Mouse (Mus musculus): ENCODE data around the gene Slc9a3.

The Slc9a3 gene

DNA sequence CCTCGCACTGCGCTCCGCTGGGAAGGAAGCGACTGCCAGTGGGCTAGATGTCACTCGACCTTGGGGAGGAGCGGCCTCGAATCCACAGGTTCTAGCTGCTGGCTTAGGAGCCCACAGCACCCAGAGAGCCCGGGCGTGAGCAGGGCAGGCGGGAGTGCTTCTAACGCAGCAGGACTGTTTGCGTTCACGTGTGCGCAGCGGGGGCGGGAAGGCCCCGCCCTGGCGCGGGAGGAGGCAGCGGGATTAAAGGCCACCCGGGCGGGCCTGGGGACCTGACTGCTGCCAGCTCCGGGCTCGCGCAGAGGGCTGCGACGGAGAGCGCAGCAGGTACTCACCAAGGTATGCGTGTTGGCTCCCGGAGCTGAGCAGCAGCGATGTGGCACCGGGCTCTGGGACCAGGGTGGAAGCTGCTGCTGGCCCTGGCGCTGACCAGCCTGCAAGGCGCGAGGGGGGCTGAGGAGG, at the start of gene Slc9a3:
Slc9a3 (plus strand) TSS at position 317 of the 462 bp plus-strand sequence.
- DNase-seq (ENCODE audit: low spot score in 2 of 2) = no peak

DNA sequence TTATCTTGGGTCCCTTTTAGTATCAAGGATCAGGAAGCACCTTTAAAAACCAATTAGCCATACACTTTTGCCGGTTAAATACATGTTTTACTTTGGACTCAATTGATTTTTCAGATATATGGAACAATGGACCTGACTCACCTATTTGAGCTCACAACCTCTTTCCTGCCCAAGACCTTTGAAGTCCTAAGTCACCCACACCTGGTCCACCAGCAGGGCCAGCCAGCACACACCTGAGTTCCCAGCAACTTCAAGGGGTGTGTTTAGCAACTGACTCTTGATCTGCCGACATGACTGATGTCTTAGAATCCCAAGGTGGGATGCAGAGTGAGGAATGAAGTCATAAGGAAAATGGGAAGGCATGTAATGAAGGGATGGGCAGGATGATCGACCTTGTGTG, 49.5 kb upstream of the Slc9a3 start:
- DNase-seq (ENCODE audit: low spot score in 2 of 2) = no peak

DNA sequence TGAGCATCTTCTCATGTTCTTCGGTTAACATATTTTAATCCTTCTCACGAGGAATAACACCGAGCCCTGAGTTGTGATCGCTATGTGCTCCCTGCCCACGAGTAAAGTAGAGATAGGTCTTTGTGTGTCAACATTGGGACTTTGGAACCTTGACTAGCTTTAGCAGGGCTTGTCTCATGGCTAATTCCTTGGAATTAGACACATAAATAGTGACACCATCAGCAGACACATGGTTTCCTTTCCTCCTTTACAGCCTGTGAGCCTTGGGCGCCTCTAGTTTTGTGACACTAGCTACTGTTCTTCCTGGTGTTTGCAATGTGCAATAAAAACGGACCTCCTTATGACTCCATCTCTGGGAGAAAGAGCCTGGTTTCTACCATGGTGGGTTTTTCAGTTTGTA, 47.9 kb upstream of the Slc9a3 start:
- no peak for DNase-seq (ENCODE audit: low spot score in 2 of 2)

DNA sequence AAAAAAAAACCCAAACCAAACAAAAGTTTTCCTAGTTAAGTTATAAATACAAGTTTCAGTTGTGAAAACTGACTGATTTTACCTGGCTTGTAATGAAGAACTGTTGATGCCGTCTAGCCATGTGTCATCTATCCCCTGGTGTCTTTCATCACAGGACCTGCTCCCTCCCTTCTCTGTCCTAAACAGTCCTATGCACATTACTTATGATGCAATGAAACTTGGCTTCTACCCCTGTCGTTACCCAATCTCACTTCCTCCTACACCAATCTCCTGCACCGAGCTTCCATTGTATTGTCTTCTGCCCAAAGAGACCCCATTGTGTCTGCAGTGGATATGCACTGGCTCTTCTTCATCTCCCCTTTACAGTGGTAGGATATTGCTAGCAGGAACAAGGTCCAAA, 31.0 kb upstream of the Slc9a3 start:
- no peak for DNase-seq (ENCODE audit: low spot score in 2 of 2)

DNA sequence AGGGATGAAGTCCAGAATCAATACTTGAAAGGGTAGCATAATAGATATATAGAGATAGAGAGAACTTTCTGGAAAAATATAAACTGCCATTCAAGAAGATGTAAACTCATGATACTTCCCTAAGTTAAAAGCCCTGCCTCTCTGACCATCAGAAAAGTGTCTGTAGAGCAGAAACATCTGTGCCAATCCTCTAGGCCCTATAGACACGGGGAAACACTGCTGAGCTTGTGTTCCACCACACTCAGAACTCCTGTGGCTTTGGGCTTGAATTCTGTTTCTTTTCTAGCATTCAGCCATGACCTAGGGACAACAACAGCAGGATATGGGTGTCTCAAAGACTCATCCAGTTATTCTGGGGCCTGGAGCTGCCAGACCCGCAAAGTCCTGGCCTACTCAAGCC, 25.3 kb upstream of the Slc9a3 start:
- no peak for DNase-seq (ENCODE audit: low spot score in 2 of 2)

DNA sequence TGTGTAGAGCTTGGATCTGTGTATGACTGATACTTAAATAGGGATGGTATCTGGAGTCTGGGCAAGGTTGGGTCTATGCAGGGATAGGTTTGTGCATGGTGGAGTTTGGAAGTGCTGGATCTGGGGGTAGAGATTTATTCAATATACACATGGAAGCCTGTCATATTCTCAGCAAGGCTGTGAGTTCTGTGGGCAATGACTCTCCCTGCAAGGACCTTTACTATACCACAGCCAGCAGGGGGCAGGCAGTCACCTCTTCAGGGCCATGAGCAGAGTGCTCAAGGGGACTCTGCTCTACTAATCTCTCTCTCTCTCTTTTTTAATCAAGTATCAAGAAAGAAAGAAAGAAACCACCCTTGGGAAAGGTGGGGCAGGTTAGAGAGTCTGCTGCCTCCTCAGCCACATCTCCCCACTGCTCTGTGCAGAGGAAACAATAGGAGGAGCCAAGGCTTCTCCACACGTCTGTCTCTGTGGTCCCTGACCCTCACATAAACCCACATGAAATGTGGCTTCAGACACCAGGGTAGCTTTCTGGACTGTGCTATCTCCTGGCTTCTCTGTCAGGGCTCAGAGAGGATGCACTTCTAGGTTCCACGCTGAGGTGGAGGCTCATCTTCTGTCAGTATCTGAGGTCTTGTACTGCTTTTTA, 24.4 kb upstream of the Slc9a3 start:
- DNase-seq (ENCODE audit: low spot score in 2 of 2) = peak in 1 of 2 experiments; percentile 33

- no peak for DNase-seq (ENCODE audit: low spot score in 2 of 2)
Observed at GRCm38 (mm10) chr13:74098913-74099312, 22.3 kb upstream of the Slc9a3 start.

DNA sequence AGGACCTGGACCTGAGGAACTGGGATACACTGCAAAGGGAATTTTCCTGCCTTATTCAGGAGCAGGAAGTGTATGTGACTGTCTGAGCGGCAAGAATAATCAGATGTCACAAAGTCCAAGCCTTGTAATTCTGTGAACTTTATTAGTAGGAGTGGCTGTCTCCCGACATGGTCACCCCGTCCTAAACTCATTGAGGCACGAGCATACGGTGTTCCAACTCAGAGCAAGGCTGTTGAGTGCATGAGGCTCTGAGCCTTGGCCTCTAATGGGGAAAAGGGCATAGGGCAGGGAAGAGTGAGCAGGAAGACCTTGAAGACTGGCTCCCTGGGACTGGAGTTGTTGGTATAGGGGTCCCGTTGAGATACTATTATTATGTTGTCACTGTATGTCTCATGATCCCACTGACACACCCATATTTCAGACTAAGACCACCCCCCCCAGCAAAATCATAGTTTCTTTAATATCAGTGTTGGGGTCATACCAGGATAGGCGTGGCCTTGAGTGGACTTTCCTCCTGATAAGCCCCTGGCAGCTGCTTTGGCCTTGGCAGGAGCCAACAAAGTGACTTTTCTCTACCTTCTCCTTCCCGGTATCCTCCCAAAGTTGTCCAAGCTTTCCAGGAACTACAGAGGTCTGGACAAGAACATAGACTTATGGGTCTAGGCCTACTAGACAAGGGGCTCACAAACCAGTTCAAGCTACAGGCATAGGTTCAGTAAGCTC, 19.0 kb upstream of the Slc9a3 start:
- no peak for DNase-seq (ENCODE audit: low spot score in 2 of 2)

GRCm38 (mm10) chr13:74102831-74103582, 18.2 kb upstream of the Slc9a3 start:
- DNase-seq (ENCODE audit: low spot score in 2 of 2) = no peak

DNA sequence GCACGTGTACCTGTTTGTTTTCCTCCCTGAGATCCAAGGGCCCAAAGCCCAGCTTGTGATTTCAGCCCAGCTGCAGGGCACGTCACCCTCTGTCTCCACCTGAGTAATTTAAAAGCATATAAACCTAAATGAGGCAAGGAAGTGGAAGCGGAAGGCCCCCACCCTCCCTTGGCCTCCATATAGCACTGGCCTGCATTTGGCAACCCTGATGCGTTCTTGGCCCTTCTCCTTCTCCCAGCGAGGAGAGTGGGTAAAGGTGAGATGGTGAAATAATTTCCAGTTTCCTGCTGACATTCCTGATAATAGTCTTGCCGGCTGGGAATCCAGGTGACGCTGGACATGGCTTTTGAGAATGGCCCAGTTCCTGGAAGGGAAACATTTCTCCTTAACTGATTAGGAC, 16.8 kb upstream of the Slc9a3 start:
- DNase-seq (ENCODE audit: low spot score in 2 of 2) = no peak

DNA sequence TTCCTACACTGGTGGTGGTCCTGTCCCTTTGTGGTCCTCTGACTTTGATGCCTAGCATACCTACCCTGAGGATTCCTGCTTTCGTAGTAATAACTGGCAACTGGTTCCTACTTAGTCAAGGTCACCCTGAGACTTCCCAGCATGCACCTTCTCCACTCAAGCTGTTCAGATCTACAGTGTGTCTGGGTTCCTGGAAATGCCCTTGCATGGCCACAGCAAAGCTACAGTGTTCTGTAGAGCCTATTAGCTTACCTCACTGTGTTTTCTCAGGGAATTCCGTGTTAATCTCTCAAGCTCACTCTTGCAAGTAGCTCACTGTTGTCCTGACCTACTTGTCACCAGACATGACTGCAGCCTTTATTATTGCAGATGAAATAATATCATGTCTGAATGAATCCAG, 13.8 kb upstream of the Slc9a3 start:
- DNase-seq (ENCODE audit: low spot score in 2 of 2) = no peak

- no peak for DNase-seq (ENCODE audit: low spot score in 2 of 2)
Observed at GRCm38 (mm10) chr13:74112593-74112992, 8.7 kb upstream of the Slc9a3 start.

DNA sequence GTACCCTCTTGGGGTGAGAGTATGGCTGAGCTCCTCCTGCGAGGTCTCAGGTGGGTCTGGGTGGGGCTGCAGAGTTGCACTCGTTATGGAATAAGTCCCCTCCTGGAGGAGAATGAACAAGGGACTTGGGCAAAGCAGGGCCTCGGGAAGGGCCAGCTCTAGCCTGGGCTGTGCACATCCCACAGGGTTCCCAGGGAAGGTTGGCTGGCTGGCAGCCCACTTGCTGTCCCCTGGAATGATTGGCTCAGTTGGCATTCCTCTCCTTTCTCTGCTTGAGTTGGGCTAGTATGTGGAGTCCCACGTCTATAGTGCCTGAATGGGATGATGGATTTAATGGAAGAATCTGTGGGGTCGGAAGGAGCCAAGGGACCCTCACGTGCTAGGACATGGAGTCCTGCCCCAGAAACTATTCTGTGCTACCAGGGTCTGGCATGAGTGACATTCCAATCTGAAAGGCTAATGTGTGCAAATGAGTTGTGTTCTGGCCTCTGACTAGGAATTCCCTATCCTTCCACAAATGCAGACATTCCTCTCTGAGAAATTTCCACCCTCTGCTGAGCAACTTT, 7.5 kb upstream of the Slc9a3 start:
- no peak for DNase-seq (ENCODE audit: low spot score in 2 of 2)

GRCm38 (mm10) chr13:74121795-74122330, 606 bp downstream of the Slc9a3 start:
- no peak for DNase-seq (ENCODE audit: low spot score in 2 of 2)

DNA sequence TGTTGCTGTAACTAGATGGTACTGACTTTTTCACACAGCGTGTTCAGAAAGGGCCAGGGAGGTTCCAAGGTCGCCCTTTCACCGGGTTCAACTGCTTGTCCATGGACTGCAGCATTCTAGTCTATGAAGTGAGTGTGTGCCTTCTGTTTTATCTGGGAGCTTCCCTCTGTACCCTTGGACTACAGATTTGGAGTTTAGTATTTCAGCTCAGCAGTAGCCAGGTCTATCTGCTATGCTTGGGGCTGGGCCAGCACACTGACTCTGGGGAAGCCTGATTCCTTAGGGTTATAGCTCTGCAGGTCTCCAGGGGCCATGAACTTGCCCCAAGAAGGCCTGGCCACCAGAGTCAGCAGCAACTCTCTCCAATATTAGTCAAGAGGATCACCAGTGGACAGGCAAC, 1.4 kb downstream of the Slc9a3 start:
- no peak for DNase-seq (ENCODE audit: low spot score in 2 of 2)

GRCm38 (mm10) chr13:74127571-74127970, 6.3 kb downstream of the Slc9a3 start:
- no peak for DNase-seq (ENCODE audit: low spot score in 2 of 2)

DNA sequence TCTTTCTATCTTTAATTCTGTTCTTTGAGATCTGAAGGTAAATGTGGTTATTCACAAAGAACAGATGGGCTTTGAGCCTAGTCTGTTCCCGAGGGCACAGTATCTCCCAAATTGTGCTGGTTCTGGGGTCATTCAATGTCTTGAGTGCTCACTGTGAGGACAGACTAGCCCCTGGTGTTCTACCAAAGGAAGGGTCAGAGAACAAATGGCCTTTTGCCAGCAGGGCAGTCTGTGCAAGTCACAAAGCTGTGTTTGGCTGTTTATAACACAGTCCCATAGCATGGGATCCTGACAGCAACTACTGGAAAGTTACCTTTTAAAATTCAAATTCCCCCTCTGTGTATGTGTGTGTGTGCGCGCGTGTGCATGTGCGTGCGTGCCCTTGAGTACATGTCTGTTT, 8.7 kb downstream of the Slc9a3 start:
- DNase-seq (ENCODE audit: low spot score in 2 of 2) = no peak

GRCm38 (mm10) chr13:74138906-74139647, 17.8 kb downstream of the Slc9a3 start:
- DNase-seq (ENCODE audit: low spot score in 2 of 2) = no peak

GRCm38 (mm10) chr13:74140793-74141192, 19.5 kb downstream of the Slc9a3 start:
- DNase-seq (ENCODE audit: low spot score in 2 of 2) = no peak

- DNase-seq (ENCODE audit: low spot score in 2 of 2) = no peak
Observed at GRCm38 (mm10) chr13:74143282-74143681, 22.0 kb downstream of the Slc9a3 start.

GRCm38 (mm10) chr13:74144120-74144884, 23.0 kb downstream of the Slc9a3 start:
- no peak for DNase-seq (ENCODE audit: low spot score in 2 of 2)

All from spleen, postnatal 14 days (tissue).